Mouse (Mus musculus) heart, embryonic 16.5 days (tissue): ENCODE data around the gene Gm40193. TPM values are rescaled to one million over a fixed set of nuclear protein-coding genes. Genes with fewer than 3 reads are reported as not detected.

Source experiments
- polyA plus RNA-seq: library from polyadenylated mRNA; unstranded; fragments of >200 nt; fragmentation: Nextera tagmentation; extraction: Ambion mirVana; gene quantifications from 2 replicates; pipeline ENCODE4 v1.2.1, GENCODE M21; 2015

The Gm40193 gene
- polyA plus RNA-seq, 1 experiment from 2014 or later: not detected

Other genes starting within 250 kb of the Gm40193 start
- gene Alox12e, start 210.3 kb downstream of the Gm40193 start, polyA plus RNA-seq: 2.8 and 7.2 TPM in 2 replicates
- 0.56 and 1.1 TPM in 2 replicates for gene Alox15, start 180.9 kb downstream of the Gm40193 start, polyA plus RNA-seq
- gene Pelp1, start 122.9 kb downstream of the Gm40193 start, polyA plus RNA-seq: 22.1 and 22.5 TPM in 2 replicates
- 9.5 and 11.7 TPM in 2 replicates for gene Arrb2, start 100.3 kb downstream of the Gm40193 start, polyA plus RNA-seq
- gene Med11, start 81.0 kb downstream of the Gm40193 start, polyA plus RNA-seq: 25.2 and 27.8 TPM in 2 replicates
- gene Zmynd15, start 73.5 kb downstream of the Gm40193 start, polyA plus RNA-seq: 1.5 and 1.7 TPM in 2 replicates
- gene Cxcl16, start 73.0 kb downstream of the Gm40193 start, polyA plus RNA-seq: 10.2 and 10.9 TPM in 2 replicates
- 5.2 and 5.6 TPM in 2 replicates for gene Tm4sf5, start 27.7 kb downstream of the Gm40193 start, polyA plus RNA-seq
- 0.31 and 1.3 TPM in 2 replicates for gene Vmo1, start 18.3 kb downstream of the Gm40193 start, polyA plus RNA-seq
- gene Gltpd2, start 13.7 kb downstream of the Gm40193 start, polyA plus RNA-seq: 0.16 and 0.37 TPM in 2 replicates
- 607 and 623 TPM in 2 replicates for gene Psmb6, start 7.6 kb downstream of the Gm40193 start, polyA plus RNA-seq
- gene Pld2, start 7.1 kb upstream of the Gm40193 start, polyA plus RNA-seq: 9.1 and 12.0 TPM in 2 replicates
- gene Mink1, start 29.9 kb upstream of the Gm40193 start, polyA plus RNA-seq: 9.8 and 10.3 TPM in 2 replicates
- not detected in 2 replicates for gene 4930544D05Rik, start 82.9 kb upstream of the Gm40193 start, polyA plus RNA-seq
- gene Chrne, start 86.3 kb upstream of the Gm40193 start, polyA plus RNA-seq: not detected in 2 replicates
- 0.34 and 0.38 TPM in 2 replicates for gene Gp1ba, start 106.2 kb upstream of the Gm40193 start, polyA plus RNA-seq
- gene Rnf167, start 114.3 kb upstream of the Gm40193 start, polyA plus RNA-seq: 80.3 and 80.9 TPM in 2 replicates
- 346 and 351 TPM in 2 replicates for gene Slc25a11, start 114.5 kb upstream of the Gm40193 start, polyA plus RNA-seq
- 1,225 and 1,312 TPM in 2 replicates for gene Pfn1, start 121.7 kb upstream of the Gm40193 start, polyA plus RNA-seq
- 578 and 593 TPM in 2 replicates for gene Eno3, start 124.3 kb upstream of the Gm40193 start, polyA plus RNA-seq
- 186 and 191 TPM in 2 replicates for gene Spag7, start 136.5 kb upstream of the Gm40193 start, polyA plus RNA-seq
- gene Camta2, start 155.2 kb upstream of the Gm40193 start, polyA plus RNA-seq: 15.0 and 15.6 TPM in 2 replicates
- 1.2 and 1.4 TPM in 2 replicates for gene Inca1, start 167.2 kb upstream of the Gm40193 start, polyA plus RNA-seq
- 5.1 and 5.2 TPM in 2 replicates for gene Kif1c, start 167.6 kb upstream of the Gm40193 start, polyA plus RNA-seq
- gene Zfp3, start 231.3 kb upstream of the Gm40193 start, polyA plus RNA-seq: 10.0 and 10.5 TPM in 2 replicates